Mouse (Mus musculus) thymus, adult 2 months (tissue): ENCODE measurements around the gene Abcc9. TPM values are rescaled to one million over a fixed set of nuclear protein-coding genes. Genes with fewer than 3 reads are reported as not detected.

Experiments used
- DNase-seq: peaks from one replicate; pipeline ENCODE4 v3.0.0; 2021
- H3K27ac ChIP-seq: fragments of 200-500 bp; 2 replicates; pipeline ENCODE4 v1.5.1; 2012; ENCODE audit warnings: low read length, control low read depth; ENCODE audit not compliant: control insufficient read depth, insufficient read depth
- H3K27me3 ChIP-seq: fragments of 200-500 bp; 2 replicates; pipeline ENCODE4 v1.6.1; 2012; ENCODE audit warnings: mild to moderate bottlenecking, low read length, moderate library complexity, mixed read lengths; ENCODE audit not compliant: control insufficient read depth, insufficient read depth
- H3K36me3 ChIP-seq: fragments of 200-500 bp; 2 replicates; pipeline ENCODE4 v1.6.1; 2012; ENCODE audit warnings: mild to moderate bottlenecking, low read length, moderate library complexity; ENCODE audit not compliant: control insufficient read depth, insufficient read depth
- H3K4me1 ChIP-seq: fragments of 200-500 bp; replicated peaks from 2 replicates; pipeline ENCODE4 v1.6.1; 2012; ENCODE audit warnings: low read length; ENCODE audit not compliant: control insufficient read depth, insufficient read depth
- H3K4me3 ChIP-seq: fragments of 200-500 bp; 2 replicates; pipeline ENCODE4 v1.5.1; 2012; ENCODE audit warnings: mild to moderate bottlenecking, low read length, control low read depth, moderate library complexity; ENCODE audit not compliant: control insufficient read depth, insufficient read depth
- CTCF ChIP-seq: fragments of 200-500 bp; IDR thresholded peaks from 2 replicates; pipeline ENCODE4 v1.5.1; 2012; ENCODE audit warnings: mild to moderate bottlenecking, control low read depth, low read length, moderate library complexity, borderline replicate concordance; ENCODE audit not compliant: control insufficient read depth, poor library complexity, insufficient read depth; ENCODE audit errors: extremely low read depth
- POLR2A ChIP-seq: fragments of 200-500 bp; IDR thresholded peaks from 2 replicates; pipeline ENCODE4 v1.6.1; 2012; ENCODE audit warnings: mild to moderate bottlenecking, low read length, control low read depth, moderate library complexity; ENCODE audit not compliant: control insufficient read depth, poor library complexity, insufficient read depth; ENCODE audit errors: extremely low read depth
- WGBS: fragments of 180-500 bp; shearing (Covaris S2); methylation state at CpG from one replicate; pipeline ENCODE4 v1.1.7; 2018; 5-methylcytosine and 5-hydroxymethylcytosine counted together
- polyA plus RNA-seq: library from polyadenylated mRNA; depleted of rRNA; stranded (reverse); fragments of >200 nt; gene quantifications from 2 replicates; pipeline ENCODE4 v1.2.3, GENCODE M21; 2012

The Abcc9 gene
- polyA plus RNA-seq, 1 experiment = 2.9 TPM

GRCm38 (mm10) chr6:142571629-142572360, 130.3 kb downstream of the Abcc9 start:
- no peak for DNase-seq
- Histone ChIP-seq H3K27me3 (peaks cover 16% of the 10 kb centered on the region), H3K27ac (no peak overlapping the region), H3K36me3 (no peaks in the 10 kb centered on the region), H3K4me3 (peak overlapping the region; percentile 32), H3K4me1 (peaks cover 8% of the 10 kb centered on the region)
- TF ChIP-seq CTCF (no peak), POLR2A (no peak)
- WGBS = 4% methylated on average over 21 of the region's 21 CpGs

DNA sequence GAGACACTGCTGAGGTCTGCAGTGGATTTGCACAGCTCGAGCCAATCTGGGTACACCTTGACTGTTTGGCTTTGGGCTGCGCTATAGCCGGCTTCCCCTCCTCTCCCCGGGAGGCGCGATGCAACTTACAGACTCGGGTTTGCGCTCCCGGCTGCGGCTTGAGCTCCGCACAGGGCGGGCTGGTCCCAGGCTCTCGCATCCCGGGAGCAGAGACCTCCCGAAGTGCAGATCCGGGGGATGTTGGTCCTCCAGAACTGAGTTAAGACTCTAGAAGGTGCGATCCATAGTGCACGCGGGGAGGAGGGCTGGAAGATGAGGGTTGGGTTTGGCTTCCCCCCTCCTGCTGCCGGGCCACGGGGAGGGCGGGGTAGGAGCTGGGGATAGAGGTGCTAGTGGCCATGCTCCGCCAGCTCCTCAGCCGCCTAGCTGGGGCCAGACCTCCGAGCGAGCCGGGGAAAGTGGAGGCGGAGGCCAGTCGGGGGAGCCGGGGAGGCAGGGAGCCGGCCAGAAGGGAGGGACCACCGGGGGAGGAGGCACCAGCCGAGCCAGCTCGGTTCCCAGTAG, 131.0 kb downstream of the Abcc9 start, which contains the start of gene Kcnj8:
Gene Kcnj8 (minus strand): TSS at position 560 of the 564 bp plus-strand sequence.
- H3K4me1 ChIP-seq = peaks cover 8% of the 10 kb centered on the region
- H3K27me3 ChIP-seq = peaks cover 16% of the 10 kb centered on the region
- H3K4me3 ChIP-seq = peak within 1 kb of the TSS; percentile 32
- 0 out of 2 replicates have a peak, but pooled peaks have one; percentile 12 for TF ChIP-seq CTCF
- TF ChIP-seq POLR2A = no peak
- H3K27ac ChIP-seq = no peak within 1 kb of the TSS
- H3K36me3 ChIP-seq = no peaks in the 10 kb centered on the region
- peak; percentile 37 for DNase-seq
- under 1% methylated on average over 34 of the region's 34 CpGs for WGBS

DNA sequence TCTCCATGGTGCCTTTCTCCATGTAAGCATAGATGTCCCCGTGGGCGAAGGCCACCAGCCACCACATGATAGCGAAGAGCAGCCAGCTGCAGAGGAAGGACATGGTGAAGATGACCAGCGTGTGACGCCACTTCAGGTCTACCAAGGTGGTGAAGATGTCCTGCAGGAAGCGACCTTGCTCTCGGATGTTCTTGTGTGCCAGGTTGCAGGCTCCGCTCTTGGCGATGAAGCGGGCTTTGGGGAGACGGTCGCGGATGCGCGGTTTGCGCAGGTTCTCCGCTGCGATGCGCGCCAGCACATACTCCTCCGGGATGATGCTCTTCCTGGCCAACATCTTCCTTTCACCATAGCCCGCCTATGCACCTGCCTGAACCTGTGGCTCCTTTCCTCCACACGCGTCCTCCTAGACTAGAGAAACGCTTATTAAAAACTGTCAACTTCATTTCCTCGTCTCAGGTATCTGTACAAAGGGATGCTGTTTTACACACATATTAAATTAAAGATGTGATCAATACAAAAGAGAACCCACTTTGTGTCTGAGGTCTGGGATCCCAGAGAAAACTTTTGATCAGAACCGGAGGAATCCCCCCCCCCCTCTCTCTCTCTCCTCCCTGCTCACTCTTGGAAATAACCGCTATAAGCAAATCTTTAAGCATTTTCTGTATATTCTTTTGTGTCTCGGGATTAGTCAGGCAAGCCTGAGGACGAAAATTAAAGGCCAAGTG, 131.9 kb downstream of the Abcc9 start:
- no peak overlapping the region for H3K27ac ChIP-seq
- TF ChIP-seq POLR2A (no peak), CTCF (no peak)
- no peak overlapping the region for H3K4me3 ChIP-seq
- 24% methylated on average over 30 of the region's 30 CpGs for WGBS
- H3K4me1 ChIP-seq = peaks cover 8% of the 10 kb centered on the region
- no peak for DNase-seq
- H3K27me3 ChIP-seq = peaks cover 16% of the 10 kb centered on the region
- no peaks in the 10 kb centered on the region for H3K36me3 ChIP-seq

DNA sequence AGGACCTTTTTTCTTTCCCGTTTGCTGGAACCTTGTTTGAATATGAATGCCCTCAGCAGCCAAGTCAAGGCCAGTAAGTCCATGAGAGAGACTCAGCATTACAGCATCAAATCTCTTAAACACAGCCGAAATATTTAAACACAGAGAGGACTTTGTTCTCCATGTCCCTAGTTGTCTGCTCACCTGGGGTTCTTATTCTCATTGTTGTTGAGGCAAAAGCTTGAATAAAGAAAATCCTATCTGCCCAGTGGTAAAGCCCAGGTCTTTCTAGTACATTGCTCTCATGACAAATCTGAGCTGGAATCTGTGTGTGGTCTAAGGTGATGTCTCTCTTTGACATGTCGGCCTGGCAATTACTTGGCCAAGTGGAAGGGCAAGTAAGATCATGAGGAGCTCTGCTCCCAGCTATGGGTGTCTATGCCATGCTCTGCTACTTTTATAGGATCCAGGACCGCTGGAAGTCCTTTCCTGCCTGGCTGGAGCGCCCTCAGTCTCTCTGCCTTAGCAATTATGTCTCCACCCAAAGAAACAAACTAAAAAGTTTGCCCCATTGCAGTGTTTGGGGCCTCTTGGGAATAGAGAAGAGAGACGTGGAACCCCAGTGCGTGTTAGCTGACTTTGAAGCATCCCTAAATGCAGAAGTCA, 133.3 kb downstream of the Abcc9 start:
- WGBS = 84% methylated on average over 7 of the region's 7 CpGs
- TF ChIP-seq POLR2A (no peak), CTCF (no peak)
- no peak for DNase-seq
- peaks cover 16% of the 10 kb centered on the region for H3K27me3 ChIP-seq
- no peaks in the 10 kb centered on the region for H3K36me3 ChIP-seq
- H3K4me1 ChIP-seq = peaks cover 8% of the 10 kb centered on the region
- H3K27ac ChIP-seq = no peak overlapping the region
- no peak overlapping the region for H3K4me3 ChIP-seq

- H3K4me1 ChIP-seq = peaks cover 8% of the 10 kb centered on the region
- H3K36me3 ChIP-seq = no peaks in the 10 kb centered on the region
- WGBS = 23% methylated on average over 5 of the region's 5 CpGs
- H3K27me3 ChIP-seq = peaks cover 13% of the 10 kb centered on the region
- TF ChIP-seq CTCF = no peak
- no peak for TF ChIP-seq POLR2A
- no peak overlapping the region for H3K27ac ChIP-seq
- DNase-seq = peak; percentile 25
- no peak overlapping the region for H3K4me3 ChIP-seq
Measured at GRCm38 (mm10) chr6:142567452-142567851, 134.7 kb downstream of the Abcc9 start.

- TF ChIP-seq CTCF (no peak), POLR2A (no peak)
- H3K27ac ChIP-seq = no peak overlapping the region
- WGBS = 95% methylated on average over 3 of the region's 3 CpGs
- no peak for DNase-seq
- H3K36me3 ChIP-seq = no peaks in the 10 kb centered on the region
- H3K27me3 ChIP-seq = no peaks in the 10 kb centered on the region; the same call in 1 of the 2 replicates
- peaks cover 2% of the 10 kb centered on the region for H3K4me1 ChIP-seq
- no peak overlapping the region for H3K4me3 ChIP-seq
Measured at GRCm38 (mm10) chr6:142564746-142565145, 137.4 kb downstream of the Abcc9 start.
